Mouse (Mus musculus) left cerebral cortex, adult 11 months (tissue): ENCODE results near the gene Tas1r1.

Source experiments
- DNase-seq: peaks from one replicate; pipeline ENCODE4 v3.0.0; 2022; ENCODE audit warnings: low spot score

Tas1r1 gene

GRCm38 (mm10) chr4:152038225-152038984, at the start of gene Tas1r1:
Gene Tas1r1, minus strand, starts transcription at chr4:152038568.
- DNase-seq, result no peak

- DNase-seq, result no peak
Measured at GRCm38 (mm10) chr4:152088133-152088532, 49.8 kb upstream of the Tas1r1 start.

GRCm38 (mm10) chr4:152087211-152088081, 49.1 kb upstream of the Tas1r1 start:
- DNase-seq, result no peak

GRCm38 (mm10) chr4:152086505-152087210, 48.3 kb upstream of the Tas1r1 start:
- DNase-seq, result no peak

GRCm38 (mm10) chr4:152084616-152085015, 46.2 kb upstream of the Tas1r1 start:
- no peak for DNase-seq

GRCm38 (mm10) chr4:152083611-152084220, 45.3 kb upstream of the Tas1r1 start:
- no peak for DNase-seq

GRCm38 (mm10) chr4:152079931-152080330, 41.6 kb upstream of the Tas1r1 start:
- no peak for DNase-seq

- no peak for DNase-seq
Measured at GRCm38 (mm10) chr4:152079261-152079660, 40.9 kb upstream of the Tas1r1 start.

- DNase-seq, result no peak
Measured at GRCm38 (mm10) chr4:152078105-152078530, 39.8 kb upstream of the Tas1r1 start.

- no peak for DNase-seq
Measured at GRCm38 (mm10) chr4:152077191-152077590, 38.8 kb upstream of the Tas1r1 start.

- no peak for DNase-seq
Measured at GRCm38 (mm10) chr4:152074548-152074947, 36.2 kb upstream of the Tas1r1 start.

- DNase-seq, result no peak
Measured at GRCm38 (mm10) chr4:152073715-152074114, 35.3 kb upstream of the Tas1r1 start.

GRCm38 (mm10) chr4:152072655-152073054, 34.3 kb upstream of the Tas1r1 start:
- no peak for DNase-seq

GRCm38 (mm10) chr4:152072121-152072601, 33.8 kb upstream of the Tas1r1 start, which contains the start of gene Plekhg5:
Gene Plekhg5, plus strand, starts transcription at chr4:152072498.
- no peak for DNase-seq

GRCm38 (mm10) chr4:152070494-152071396, 32.4 kb upstream of the Tas1r1 start:
- DNase-seq, result no peak

GRCm38 (mm10) chr4:152069245-152069644, 30.9 kb upstream of the Tas1r1 start:
- no peak for DNase-seq

- no peak for DNase-seq
Measured at GRCm38 (mm10) chr4:152068166-152068724, 29.9 kb upstream of the Tas1r1 start.

GRCm38 (mm10) chr4:152067280-152067679, 28.9 kb upstream of the Tas1r1 start:
- DNase-seq, result no peak

GRCm38 (mm10) chr4:152062390-152063110, 24.2 kb upstream of the Tas1r1 start:
- DNase-seq, result no peak

GRCm38 (mm10) chr4:152044609-152045008, 6.2 kb upstream of the Tas1r1 start:
- DNase-seq, result no peak
